Mouse (Mus musculus): ENCODE measurements around the gene Myo15b. TPM values are rescaled to one million over a fixed set of nuclear protein-coding genes. Genes with fewer than 3 reads are reported as not detected.
"Not testable (repeated sequence)": the region's sequence is repeated elsewhere in the genome, so short reads cannot be mapped to it uniquely, and the experiment has no call there.

The Myo15b gene
- total RNA-seq, 2 experiments from 2014 or later = 0.11 TPM; not detected in 1

DNA sequence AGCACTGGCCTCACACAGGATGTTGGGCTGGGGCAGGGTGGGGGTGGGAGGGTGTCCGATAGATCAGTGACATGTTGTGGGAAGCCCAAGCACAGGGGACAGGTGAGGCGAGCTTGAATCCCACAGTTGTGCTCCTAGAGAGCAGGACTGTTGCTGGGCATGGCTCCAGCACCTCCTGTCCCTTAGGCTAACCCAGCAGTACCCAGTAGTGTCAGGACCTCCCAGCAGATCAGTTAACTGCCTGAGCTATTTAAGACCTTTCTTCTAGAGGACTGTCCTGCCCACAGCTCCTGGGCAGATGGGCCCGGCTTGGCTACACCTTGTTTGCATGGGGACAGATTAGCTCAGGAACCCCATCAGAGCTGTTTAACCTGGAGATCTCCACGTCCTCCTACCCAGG is 29.2 kb upstream of the Myo15b start:
- no peak for ATAC-seq (replicated peaks; ENCODE audit: low FRiP score, low TSS enrichment, poor library complexity, severe bottlenecking)

- ATAC-seq (replicated peaks; ENCODE audit: low FRiP score, low TSS enrichment, poor library complexity, severe bottlenecking) = no peak
Measured at GRCm38 (mm10) chr11:115830550-115831325, 27.5 kb upstream of the Myo15b start.

GRCm38 (mm10) chr11:115831518-115831917 is 26.7 kb upstream of the Myo15b start:
- 0 out of 2 replicates have a peak, but pooled peaks have one; percentile 29 for ATAC-seq (replicated peaks; ENCODE audit: low FRiP score, low TSS enrichment, poor library complexity, severe bottlenecking)

DNA sequence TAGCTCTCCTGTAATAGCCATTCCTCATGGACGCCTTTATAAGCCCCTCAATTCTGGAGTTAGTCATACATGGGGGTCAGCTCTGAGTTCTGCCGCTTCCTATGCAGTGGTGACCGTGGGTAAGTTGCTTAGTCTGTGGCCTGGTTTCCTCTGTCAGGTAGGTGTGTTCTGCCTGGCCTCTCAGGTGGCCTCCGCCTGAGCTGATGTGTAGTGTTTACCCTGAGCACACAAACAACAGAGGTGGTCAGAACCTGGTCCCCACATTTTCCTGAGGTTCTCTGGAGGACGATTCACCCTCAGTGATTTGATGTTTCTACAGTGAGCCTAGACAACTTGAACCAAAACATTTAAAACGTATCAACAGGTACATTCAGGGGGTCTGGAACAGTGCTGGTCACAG is 26.1 kb upstream of the Myo15b start:
- ATAC-seq (replicated peaks; ENCODE audit: low FRiP score, low TSS enrichment, poor library complexity, severe bottlenecking) = no peak

- no peak for ATAC-seq (replicated peaks; ENCODE audit: low FRiP score, low TSS enrichment, poor library complexity, severe bottlenecking)
Measured at GRCm38 (mm10) chr11:115832523-115832922, 25.7 kb upstream of the Myo15b start.

DNA sequence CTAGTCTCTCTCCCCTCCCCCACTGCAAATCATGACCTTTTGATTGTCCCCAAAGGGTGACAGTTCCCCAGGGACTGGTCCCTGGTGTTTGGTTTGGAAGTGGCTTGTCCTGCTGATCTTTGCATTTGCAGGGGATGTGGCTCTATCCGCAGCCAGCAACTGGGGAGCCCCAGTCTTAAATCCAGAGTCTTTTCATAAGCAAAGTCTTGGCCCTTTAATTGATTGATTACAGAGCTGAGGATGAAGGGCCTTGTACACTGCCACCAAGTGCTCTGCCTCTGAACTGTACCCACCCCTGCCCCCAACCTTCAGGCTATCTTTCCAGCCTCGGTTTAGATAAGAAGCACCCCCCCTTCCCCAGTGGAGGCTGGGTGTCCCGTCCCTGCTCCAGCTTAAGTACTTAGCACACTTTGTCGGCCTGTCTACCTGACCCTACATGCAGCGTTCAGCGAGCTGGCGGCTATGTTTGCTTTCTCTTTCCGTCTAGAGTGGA is 25.1 kb upstream of the Myo15b start:
- ATAC-seq (replicated peaks; ENCODE audit: low FRiP score, low TSS enrichment, poor library complexity, severe bottlenecking) = no peak

DNA sequence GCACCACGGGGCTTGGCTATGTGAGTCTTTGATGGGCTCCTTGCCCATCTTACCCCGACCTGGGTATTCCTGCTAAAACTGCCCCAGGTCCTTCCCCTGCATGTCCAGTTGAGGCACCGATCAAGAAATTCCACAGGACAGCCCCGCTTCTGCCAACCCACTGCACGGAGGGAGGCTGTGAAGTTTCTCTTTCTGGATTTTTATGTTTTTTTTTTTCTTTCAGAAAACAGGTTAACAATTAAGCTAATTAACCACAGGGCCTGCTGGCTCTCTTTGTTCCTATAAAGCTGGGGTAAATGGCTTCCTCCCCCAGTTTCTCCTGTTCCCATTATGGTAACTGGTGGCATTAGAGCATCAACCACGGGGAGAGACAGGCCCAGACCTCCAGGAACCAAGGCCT is 24.2 kb upstream of the Myo15b start:
- ATAC-seq (replicated peaks; ENCODE audit: low FRiP score, low TSS enrichment, poor library complexity, severe bottlenecking) = no peak

DNA sequence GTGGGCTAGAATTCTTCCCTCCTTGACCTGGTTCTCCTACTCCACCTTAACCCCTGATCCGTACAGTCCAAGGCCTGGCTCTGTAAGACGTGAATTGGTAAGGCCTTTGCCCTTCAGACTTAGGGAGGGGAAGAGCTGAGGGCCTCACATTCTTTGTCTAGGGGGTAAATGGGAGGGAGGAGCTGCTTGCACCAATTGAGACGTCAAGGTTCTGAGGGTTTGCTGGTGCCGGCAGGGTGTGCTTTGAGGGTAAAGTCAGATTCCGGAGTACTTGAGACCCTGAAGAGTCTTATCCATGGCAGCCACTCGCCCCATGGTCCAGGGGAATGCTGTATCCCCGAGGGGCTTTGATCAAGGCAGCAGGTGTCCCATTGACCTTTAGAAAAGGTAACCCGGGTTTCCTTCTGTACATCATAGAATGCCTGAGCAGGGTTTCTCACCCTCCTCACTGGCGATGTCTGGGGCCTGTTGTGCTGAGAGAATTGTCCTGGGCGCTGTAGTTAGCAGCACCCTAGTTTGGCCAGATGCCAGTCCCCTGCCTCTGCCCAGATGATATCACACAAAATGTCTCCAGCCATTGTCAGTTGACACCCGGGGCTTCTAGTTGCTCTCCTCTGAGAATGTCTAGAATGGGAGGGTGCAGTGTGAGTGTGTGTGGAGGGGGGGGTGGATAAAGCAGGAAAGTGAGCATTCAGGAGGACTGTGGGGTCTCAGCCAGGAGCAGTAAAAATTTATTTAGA is 21.4 kb upstream of the Myo15b start:
- peak; percentile 28 for ATAC-seq (replicated peaks; ENCODE audit: low FRiP score, low TSS enrichment, poor library complexity, severe bottlenecking)

GRCm38 (mm10) chr11:115837606-115838345 is 20.4 kb upstream of the Myo15b start:
- no peak for ATAC-seq (replicated peaks; ENCODE audit: low FRiP score, low TSS enrichment, poor library complexity, severe bottlenecking)

- peak; percentile 58 for ATAC-seq (replicated peaks; ENCODE audit: low FRiP score, low TSS enrichment, poor library complexity, severe bottlenecking)
Measured at GRCm38 (mm10) chr11:115838895-115839311, 19.3 kb upstream of the Myo15b start.

DNA sequence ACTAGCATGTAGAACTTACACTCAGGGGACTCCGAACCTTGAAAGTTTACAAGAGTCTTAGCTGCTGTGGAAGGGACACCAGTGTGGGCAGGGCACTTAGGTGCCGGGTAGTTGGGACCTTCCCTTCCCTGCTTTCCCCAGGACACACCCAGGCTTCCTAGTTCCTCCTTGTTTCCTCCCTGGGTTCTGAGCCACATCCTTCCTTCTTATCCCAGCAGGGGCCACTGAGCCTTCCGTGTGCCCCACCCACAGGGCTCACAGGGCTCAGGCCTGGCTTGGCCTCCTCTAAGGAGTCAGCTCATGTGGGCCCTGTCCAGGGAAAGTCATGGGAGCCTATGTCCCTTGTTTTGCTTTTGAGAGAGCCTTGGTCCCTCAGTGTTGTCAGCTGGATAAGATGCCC is 18.5 kb upstream of the Myo15b start:
- ATAC-seq (replicated peaks; ENCODE audit: low FRiP score, low TSS enrichment, poor library complexity, severe bottlenecking) = no peak

- no peak for ATAC-seq (replicated peaks; ENCODE audit: low FRiP score, low TSS enrichment, poor library complexity, severe bottlenecking)
Measured at GRCm38 (mm10) chr11:115841044-115841443, 17.2 kb upstream of the Myo15b start.

- ATAC-seq (replicated peaks; ENCODE audit: low FRiP score, low TSS enrichment, poor library complexity, severe bottlenecking) = peak; percentile 92
Measured at GRCm38 (mm10) chr11:115841961-115842550, 16.1 kb upstream of the Myo15b start.

DNA sequence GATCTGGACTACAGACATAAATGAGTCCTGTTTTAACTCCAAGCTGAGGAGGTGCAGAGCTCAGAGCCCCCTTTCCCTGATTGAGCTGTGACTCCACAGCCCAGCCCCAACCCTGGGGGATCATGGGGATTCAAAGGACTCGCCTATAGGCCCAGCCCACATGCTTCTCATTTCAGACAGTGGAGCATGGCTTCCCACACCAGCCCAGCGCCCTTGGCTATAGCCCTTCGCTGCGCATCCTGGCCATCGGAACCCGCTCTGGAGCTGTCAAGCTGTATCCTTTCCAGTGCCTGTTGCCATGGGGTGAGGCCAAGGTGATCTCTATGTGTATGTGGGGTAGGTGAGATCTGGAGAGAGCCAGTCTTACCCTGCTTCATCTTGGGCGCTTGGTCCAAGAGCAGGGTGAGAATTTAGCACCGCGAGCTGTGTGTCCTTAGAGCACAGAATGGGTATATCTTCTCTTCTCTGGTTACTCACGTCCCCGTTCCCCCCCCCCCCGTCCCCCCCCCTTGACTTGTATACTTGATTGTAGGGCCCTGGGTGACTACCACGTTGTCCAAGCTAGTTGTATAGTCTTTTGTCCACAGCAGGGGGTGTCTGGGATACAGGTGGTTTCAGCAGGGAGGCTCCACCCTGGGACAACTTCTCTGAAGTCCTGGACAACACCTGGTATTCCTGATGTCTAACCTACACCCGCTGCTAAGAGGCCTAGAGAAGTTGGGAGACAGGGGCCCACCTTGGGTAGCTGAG is 14.9 kb upstream of the Myo15b start:
- no peak for ATAC-seq (replicated peaks; ENCODE audit: low FRiP score, low TSS enrichment, poor library complexity, severe bottlenecking)

DNA sequence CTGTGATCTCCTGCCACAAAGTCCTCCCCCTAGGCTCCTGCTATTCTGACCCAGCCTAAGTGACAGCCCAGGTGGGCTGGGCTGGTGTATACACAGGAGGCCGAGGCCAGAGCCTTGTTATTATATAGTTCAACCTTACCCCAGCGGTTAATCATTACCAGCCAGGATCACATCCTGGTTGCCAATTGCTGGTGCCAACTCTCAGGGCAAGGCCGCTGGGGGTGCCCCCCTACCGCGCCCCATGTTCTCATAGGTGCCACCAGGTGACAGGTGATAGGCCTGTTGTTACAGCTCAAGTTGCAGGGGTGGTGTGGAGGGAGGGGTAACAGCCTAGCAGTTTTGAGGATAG is 14.3 kb upstream of the Myo15b start:
- no peak for ATAC-seq (replicated peaks; ENCODE audit: low FRiP score, low TSS enrichment, poor library complexity, severe bottlenecking)

- no peak for ATAC-seq (replicated peaks; ENCODE audit: low FRiP score, low TSS enrichment, poor library complexity, severe bottlenecking)
Measured at GRCm38 (mm10) chr11:115844240-115844639, 14.0 kb upstream of the Myo15b start.

GRCm38 (mm10) chr11:115845819-115846218 is 12.4 kb upstream of the Myo15b start:
- no peak for ATAC-seq (replicated peaks; ENCODE audit: low FRiP score, low TSS enrichment, poor library complexity, severe bottlenecking)

DNA sequence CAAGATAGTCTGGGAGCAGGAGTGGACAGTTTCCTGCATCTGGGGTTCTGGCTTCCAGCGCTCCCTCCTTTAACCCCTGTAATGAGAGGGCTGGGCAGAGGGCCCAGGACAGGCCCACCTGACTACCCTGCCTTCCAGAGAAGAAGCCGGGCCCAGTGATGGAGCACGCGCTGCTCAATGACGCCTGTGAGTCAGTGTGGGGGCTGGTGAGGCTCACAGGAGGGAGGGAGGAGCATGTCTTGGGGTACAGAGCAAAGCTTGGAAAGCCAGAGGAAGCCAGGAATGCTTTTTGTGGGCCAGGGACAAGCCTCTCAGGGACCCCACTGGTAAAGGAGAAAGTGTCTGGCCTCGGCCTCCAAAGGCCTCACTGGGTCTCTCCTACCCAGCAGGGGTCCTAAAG is 3.5 kb upstream of the Myo15b start:
- ATAC-seq (replicated peaks; ENCODE audit: low FRiP score, low TSS enrichment, poor library complexity, severe bottlenecking) = no peak

GRCm38 (mm10) chr11:115857146-115857545 is 1.1 kb upstream of the Myo15b start:
- not testable (repeated sequence) for ATAC-seq (replicated peaks; ENCODE audit: low FRiP score, low TSS enrichment, poor library complexity, severe bottlenecking)

Data from megakaryocyte-erythroid progenitor cell, adult 5-6 weeks (primary cell).